Mouse (Mus musculus) G1E (cell line): ENCODE measurements around the gene Scarb1.

ENCODE experiments used
- CTCF ChIP-seq: IDR thresholded peaks from 2 replicates; pipeline ENCODE4 v1.5.1; 2012; ENCODE audit warnings: low read depth, low read length, inconsistent platforms, mixed read lengths
- GATA1 ChIP-seq: IDR thresholded peaks from 2 replicates; pipeline ENCODE4 v1.6.1; 2012; ENCODE audit warnings: borderline replicate concordance, low read length, inconsistent platforms, mixed read lengths
- GATA2 ChIP-seq: IDR thresholded peaks from 2 replicates; pipeline ENCODE4 v1.6.1; 2012; ENCODE audit warnings: low read depth, low read length, inconsistent platforms, borderline replicate concordance
- TAL1 ChIP-seq: conservative IDR thresholded peaks from 2 replicates; pipeline ENCODE4 v1.6.1; 2012; ENCODE audit warnings: low read depth, low read length, inconsistent platforms, mixed read lengths

DNA sequence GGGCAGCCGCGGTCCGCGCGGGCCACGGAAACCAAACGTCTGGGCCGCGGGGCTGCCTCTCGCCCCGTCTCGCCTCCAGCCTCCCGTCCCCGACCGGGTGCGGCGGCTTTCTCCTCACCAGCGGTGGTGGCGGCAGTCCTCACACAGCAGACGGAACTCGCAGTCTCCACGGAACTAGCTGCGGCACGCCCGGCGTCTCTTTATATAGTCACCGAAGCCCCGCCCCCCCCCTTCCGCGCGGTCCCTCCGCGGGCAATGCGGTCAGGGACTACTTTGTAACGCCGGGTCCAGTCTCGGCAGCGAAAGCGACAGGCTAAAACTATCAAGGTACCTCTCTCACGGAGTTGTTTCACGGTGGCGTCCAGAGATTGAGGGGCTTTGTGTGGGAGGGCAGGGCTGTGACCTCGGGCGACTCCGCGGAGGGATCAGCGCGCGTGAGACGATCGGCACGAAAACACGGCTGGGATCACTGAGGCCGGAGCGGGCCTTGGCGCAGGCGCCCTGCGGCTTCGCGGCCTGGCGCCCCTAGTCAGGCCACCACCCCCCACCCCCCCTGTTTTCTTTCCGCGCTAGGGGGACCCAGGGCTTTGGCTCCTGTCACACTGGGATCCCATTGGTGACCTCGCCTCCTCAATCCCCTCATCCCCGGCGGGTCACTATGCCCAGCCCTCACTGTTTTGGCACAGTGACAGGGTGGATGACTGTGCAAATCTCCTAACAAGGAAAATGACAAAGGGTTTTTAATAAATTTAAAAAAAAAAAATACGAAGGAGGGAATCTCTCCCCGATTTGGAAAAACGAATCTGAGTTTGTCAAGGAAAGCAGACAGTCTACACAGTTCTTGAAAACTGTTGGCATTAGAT lies 48.9 kb upstream of the Scarb1 start, which contains the start of gene Ubc:
- no peak for TF ChIP-seq CTCF
- no peak for TF ChIP-seq GATA2
- TF ChIP-seq GATA1 = no peak
- TF ChIP-seq TAL1 = no peak
